Mouse (Mus musculus): ENCODE measurements around the gene Tmprss11b. TPM values are rescaled to one million over a fixed set of nuclear protein-coding genes. Genes with fewer than 3 reads are reported as not detected.

Tmprss11b gene
- not detected in 2 replicates for total RNA-seq (2014; rRNA removed)
- not detected in 2 replicates for polyA plus RNA-seq (2015; fragmentation: Nextera tagmentation; extraction: Ambion mirVana)

DNA sequence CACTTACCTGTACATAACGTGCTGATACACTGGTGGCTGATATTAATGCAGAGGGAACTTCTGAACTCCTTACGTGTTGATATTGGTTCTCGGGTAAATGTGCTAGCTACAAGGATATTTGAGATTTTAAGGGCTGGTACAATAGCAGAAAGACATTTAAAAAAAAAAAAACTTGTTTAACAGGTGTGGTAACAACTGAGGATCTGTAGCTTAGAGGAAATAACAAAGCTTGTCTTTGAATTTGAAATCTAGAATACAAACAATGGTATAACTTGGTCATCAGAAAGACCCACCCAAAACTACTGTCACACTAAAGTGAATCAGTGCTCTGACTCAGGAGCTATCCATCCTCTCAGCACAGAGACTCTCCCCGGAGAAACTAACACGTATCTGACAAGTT, at the start of gene Tmprss11b:
TSS of gene Tmprss11b (minus strand) at position 101 of the 400 bp plus-strand sequence.
- Histone ChIP-seq H3K4me1 (ENCODE audit: insufficient read depth, low read length) (no peaks in the 10 kb centered on the region), H3K9ac (replicated peaks; ENCODE audit: low read length, poor library complexity, severe bottlenecking) (no peak within 1 kb of the TSS), H3K36me3 (ENCODE audit: insufficient read depth, low read length) (no peaks in the 10 kb centered on the region), H3K4me3 (ENCODE audit: low read depth, low read length) (no peak within 1 kb of the TSS), H3K27ac (ENCODE audit: low read depth, low read length) (no peak within 1 kb of the TSS), H3K9me3 (ENCODE audit: low read length) (no peaks in the 10 kb centered on the region), H3K4me2 (ENCODE audit: low read depth, low read length, poor library complexity, severe bottlenecking) (no peak within 1 kb of the TSS), H3K27me3 (ENCODE audit: insufficient read depth, low read length) (no peaks in the 10 kb centered on the region)
- ATAC-seq (ENCODE audit: low FRiP score) (no peak), DNase-seq (ENCODE audit: low spot score) (no peak)
- WGBS, result 83% methylated on average over 5 of the region's 5 CpGs
- no peak for TF ChIP-seq CTCF (IDR thresholded peaks at IDR 0.05)

DNA sequence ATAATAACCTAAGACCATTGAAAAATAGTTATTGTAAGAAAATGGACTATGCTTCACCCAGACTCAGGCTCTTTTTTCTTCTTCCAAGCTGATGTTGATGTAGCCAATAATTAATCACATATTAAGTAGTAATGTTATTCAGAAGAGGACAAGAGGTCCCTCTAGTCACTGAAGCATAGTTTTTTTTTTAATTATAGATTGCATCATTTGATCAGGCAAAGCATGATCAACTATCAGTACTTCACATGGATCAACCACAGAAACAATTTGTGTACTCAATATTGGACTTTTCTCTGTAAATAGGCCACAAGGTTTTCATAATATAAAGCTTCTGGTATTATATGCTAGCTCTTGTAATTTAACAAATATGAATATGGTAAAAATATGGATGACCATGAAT, 48.9 kb upstream of the Tmprss11b start:
- ATAC-seq (ENCODE audit: low FRiP score), result no peak
- H3K27me3 ChIP-seq (ENCODE audit: insufficient read depth, low read length), result no peaks in the 10 kb centered on the region
- DNase-seq (ENCODE audit: low spot score), result no peak
- no peak overlapping the region for H3K4me2 ChIP-seq (ENCODE audit: low read depth, low read length, poor library complexity, severe bottlenecking)
- no peak overlapping the region for H3K4me3 ChIP-seq (ENCODE audit: low read depth, low read length)
- H3K36me3 ChIP-seq (ENCODE audit: insufficient read depth, low read length), result no peaks in the 10 kb centered on the region
- TF ChIP-seq CTCF (IDR thresholded peaks at IDR 0.05), result no peak
- H3K9ac ChIP-seq (replicated peaks; ENCODE audit: low read length, poor library complexity, severe bottlenecking), result no peak overlapping the region
- H3K27ac ChIP-seq (ENCODE audit: low read depth, low read length), result no peak overlapping the region
- H3K4me1 ChIP-seq (ENCODE audit: insufficient read depth, low read length), result no peaks in the 10 kb centered on the region
- no peaks in the 10 kb centered on the region for H3K9me3 ChIP-seq (ENCODE audit: low read length)

DNA sequence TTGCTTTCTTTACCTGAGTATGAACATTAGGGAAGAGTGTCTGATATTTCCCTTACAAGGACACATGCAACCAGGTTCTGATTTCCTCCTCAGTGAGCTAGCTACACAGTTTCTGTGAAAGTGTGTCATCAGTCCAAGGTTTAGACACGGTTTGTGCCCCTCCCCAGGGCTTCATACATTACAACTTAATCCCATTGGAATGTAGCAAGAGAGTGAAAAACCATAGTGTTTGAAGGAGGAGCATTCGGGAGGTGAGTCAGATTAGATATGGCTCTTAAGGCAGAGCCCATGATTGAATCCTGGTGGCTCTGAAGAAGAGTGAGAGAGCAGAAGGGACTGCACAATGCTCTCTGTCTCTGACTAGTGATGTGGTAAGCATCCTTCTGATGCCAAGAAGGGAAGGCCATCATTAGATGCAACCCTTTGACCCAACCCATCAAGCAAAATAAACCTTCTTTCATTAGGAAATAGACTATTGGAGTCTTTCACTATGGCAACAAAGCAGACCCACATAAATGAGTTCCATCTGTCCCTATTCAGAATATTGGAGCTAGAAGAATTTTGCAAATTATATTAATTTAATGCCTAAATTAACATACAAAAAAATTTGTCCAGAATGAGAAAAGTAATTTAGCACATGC, 46.8 kb upstream of the Tmprss11b start:
- Histone ChIP-seq H3K9ac (replicated peaks; ENCODE audit: low read length, poor library complexity, severe bottlenecking) (no peak overlapping the region), H3K4me3 (ENCODE audit: low read depth, low read length) (no peak overlapping the region), H3K27ac (ENCODE audit: low read depth, low read length) (no peak overlapping the region), H3K4me1 (ENCODE audit: insufficient read depth, low read length) (no peaks in the 10 kb centered on the region), H3K4me2 (ENCODE audit: low read depth, low read length, poor library complexity, severe bottlenecking) (no peak overlapping the region), H3K9me3 (ENCODE audit: low read length) (no peaks in the 10 kb centered on the region), H3K36me3 (ENCODE audit: insufficient read depth, low read length) (no peaks in the 10 kb centered on the region), H3K27me3 (ENCODE audit: insufficient read depth, low read length) (no peaks in the 10 kb centered on the region)
- DNase-seq (ENCODE audit: low spot score) (no peak), ATAC-seq (ENCODE audit: low FRiP score) (no peak)
- no peak for TF ChIP-seq CTCF (IDR thresholded peaks at IDR 0.05)
- 21% methylated on average over 2 of the region's 2 CpGs for WGBS

GRCm38 (mm10) chr5:86714967-86715366, 38.8 kb upstream of the Tmprss11b start:
- 85% methylated on average over 2 of the region's 2 CpGs for WGBS
- DNase-seq (ENCODE audit: low spot score) (no peak), ATAC-seq (ENCODE audit: low FRiP score) (no peak)
- Histone ChIP-seq H3K27ac (ENCODE audit: low read depth, low read length) (no peak overlapping the region), H3K27me3 (ENCODE audit: insufficient read depth, low read length) (no peaks in the 10 kb centered on the region), H3K9me3 (ENCODE audit: low read length) (no peaks in the 10 kb centered on the region), H3K4me2 (ENCODE audit: low read depth, low read length, poor library complexity, severe bottlenecking) (no peak overlapping the region), H3K4me1 (ENCODE audit: insufficient read depth, low read length) (no peaks in the 10 kb centered on the region), H3K4me3 (ENCODE audit: low read depth, low read length) (no peak overlapping the region), H3K36me3 (ENCODE audit: insufficient read depth, low read length) (no peaks in the 10 kb centered on the region), H3K9ac (replicated peaks; ENCODE audit: low read length, poor library complexity, severe bottlenecking) (no peak overlapping the region)
- no peak for TF ChIP-seq CTCF (IDR thresholded peaks at IDR 0.05)

DNA sequence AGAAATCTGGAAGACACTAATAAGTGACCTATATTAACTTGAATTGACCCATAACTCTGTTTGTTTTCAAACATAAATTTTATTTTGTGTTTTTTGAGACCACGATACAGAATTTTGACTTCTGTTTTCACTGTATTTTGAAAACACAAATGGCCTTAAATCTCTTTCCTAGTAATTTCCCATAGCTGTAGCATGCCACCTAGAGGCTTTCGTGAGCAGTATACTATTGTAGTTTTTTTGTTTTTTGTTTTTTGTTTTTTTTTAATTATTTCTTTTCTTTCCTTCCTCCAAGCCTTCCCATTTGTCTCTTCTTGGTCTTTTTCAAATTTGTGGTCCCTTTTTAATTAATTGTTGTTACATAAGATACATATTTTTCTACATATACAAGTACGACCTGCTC, 28.8 kb upstream of the Tmprss11b start:
- no peaks in the 10 kb centered on the region for H3K4me1 ChIP-seq (ENCODE audit: insufficient read depth, low read length)
- no peak overlapping the region for H3K9ac ChIP-seq (replicated peaks; ENCODE audit: low read length, poor library complexity, severe bottlenecking)
- H3K27ac ChIP-seq (ENCODE audit: low read depth, low read length), result no peak overlapping the region
- TF ChIP-seq CTCF (IDR thresholded peaks at IDR 0.05), result peak; percentile 30; the same call in 1 of the 2 replicates
- no peaks in the 10 kb centered on the region for H3K36me3 ChIP-seq (ENCODE audit: insufficient read depth, low read length)
- no peak for ATAC-seq (ENCODE audit: low FRiP score)
- 82% methylated on average over 3 of the region's 3 CpGs for WGBS
- DNase-seq (ENCODE audit: low spot score), result no peak
- no peaks in the 10 kb centered on the region for H3K27me3 ChIP-seq (ENCODE audit: insufficient read depth, low read length)
- H3K4me3 ChIP-seq (ENCODE audit: low read depth, low read length), result no peak overlapping the region
- H3K4me2 ChIP-seq (ENCODE audit: low read depth, low read length, poor library complexity, severe bottlenecking), result no peak overlapping the region
- H3K9me3 ChIP-seq (ENCODE audit: low read length), result no peaks in the 10 kb centered on the region

- Histone ChIP-seq H3K9ac (replicated peaks; ENCODE audit: low read length, poor library complexity, severe bottlenecking) (no peak overlapping the region), H3K4me1 (ENCODE audit: insufficient read depth, low read length) (no peaks in the 10 kb centered on the region), H3K27me3 (ENCODE audit: insufficient read depth, low read length) (no peaks in the 10 kb centered on the region), H3K4me3 (ENCODE audit: low read depth, low read length) (no peak overlapping the region), H3K36me3 (ENCODE audit: insufficient read depth, low read length) (no peaks in the 10 kb centered on the region), H3K9me3 (ENCODE audit: low read length) (no peaks in the 10 kb centered on the region), H3K27ac (ENCODE audit: low read depth, low read length) (no peak overlapping the region), H3K4me2 (ENCODE audit: low read depth, low read length, poor library complexity, severe bottlenecking) (no peak overlapping the region)
- peak; percentile 85 for TF ChIP-seq CTCF (IDR thresholded peaks at IDR 0.05)
- peak; percentile 48 for DNase-seq (ENCODE audit: low spot score)
- WGBS, result 56% methylated on average over 4 of the region's 4 CpGs
- ATAC-seq (ENCODE audit: low FRiP score), result no peak
These were observed 8.5 kb upstream of the Tmprss11b start for GRCm38 (mm10) chr5:86684667-86685066.

Measured in midbrain, postnatal 0 days (tissue).